9 mouse cellular contexts compared by ENCODE assay signal in genomic region chr15:78787287-78787856, GRCm38 (mm10). TPM values are rescaled to one million over a fixed set of nuclear protein-coding genes. Genes with fewer than 3 reads are reported as not detected.
DNase-seq lines count a peak whose midpoint lies in the region; ATAC-seq lines count a peak whose summit lies in the region.
"Had no signal": no experiment of that assay in that cellular context is flagged by ENCODE, and none has a peak within 500 bp of the region (broad histone marks: within the 10 kb centered on the region; RNA-seq: fewer than 3 reads in every experiment).

No protein-coding gene starts in this region.

- H3K27me3 ChIP-seq in forebrain, embryonic 13.5 days, result no peaks in the 10 kb centered on the region
- no peaks in the 10 kb centered on the region; the same call in 1 of the 2 replicates for H3K27me3 ChIP-seq in forebrain, embryonic 12.5 days
- peaks cover 5% of the 10 kb centered on the region; the same call in 1 of the 2 replicates for H3K27me3 ChIP-seq in midbrain, embryonic 10.5 days (ENCODE audit: low read depth, poor library complexity, severe bottlenecking)
- no peaks in the 10 kb centered on the region; the same call in none of the 2 replicates for H3K27me3 ChIP-seq in midbrain, embryonic 13.5 days
- H3K27me3 ChIP-seq in stomach, embryonic 15.5 days (replicated peaks), result no peaks in the 10 kb centered on the region

- no peak overlapping the region for H3K9ac ChIP-seq in forebrain, embryonic 13.5 days
- H3K9ac ChIP-seq in forebrain, embryonic 12.5 days, result no peak overlapping the region
- no peak overlapping the region for H3K9ac ChIP-seq in midbrain, embryonic 13.5 days (replicated peaks)
- H3K9ac ChIP-seq in stomach, embryonic 15.5 days, result no peak overlapping the region

- DNase-seq in midbrain, embryonic 10.5 days (ENCODE audit: low spot score), result no peak
- peak; percentile 49 to 71 for DNase-seq in kidney, adult 8-10 months
- no peak for DNase-seq in c-Kit-positive CD71-positive TER-119-positive erythroid progenitor cells, embryonic 14.5 days (ENCODE audit: low spot score)
- DNase-seq: cerebellum, adult 2 months had no signal

- no peak for ATAC-seq in forebrain, embryonic 13.5 days
- ATAC-seq in forebrain, embryonic 12.5 days (ENCODE audit: low FRiP score), result no peak
- ATAC-seq in midbrain, embryonic 13.5 days, result no peak
- ATAC-seq in stomach, embryonic 15.5 days (ENCODE audit: insufficient read depth, low FRiP score, low read depth), result no peak
- ATAC-seq in megakaryocyte-erythroid progenitor cell, adult 5-6 weeks (replicated peaks; ENCODE audit: low FRiP score, low TSS enrichment, poor library complexity, severe bottlenecking), result no peak

- no peaks in the 10 kb centered on the region for H3K9me3 ChIP-seq in forebrain, embryonic 13.5 days (replicated peaks)
- H3K9me3 ChIP-seq in forebrain, embryonic 12.5 days, result no peaks in the 10 kb centered on the region
- no peaks in the 10 kb centered on the region for H3K9me3 ChIP-seq in midbrain, embryonic 10.5 days (replicated peaks)
- no peaks in the 10 kb centered on the region for H3K9me3 ChIP-seq in midbrain, embryonic 13.5 days
- H3K9me3 ChIP-seq in stomach, embryonic 15.5 days, result no peaks in the 10 kb centered on the region

- peak overlapping the region; percentile 16; the same call in 1 of the 2 replicates for H3K27ac ChIP-seq in forebrain, embryonic 13.5 days
- no peak overlapping the region for H3K27ac ChIP-seq in forebrain, embryonic 12.5 days
- H3K27ac ChIP-seq in midbrain, embryonic 10.5 days (replicated peaks), result peak overlapping the region; percentile 64
- no peak overlapping the region for H3K27ac ChIP-seq in midbrain, embryonic 13.5 days
- peak overlapping the region; percentile 48 for H3K27ac ChIP-seq in stomach, embryonic 15.5 days

- no peak overlapping the region for H3K4me3 ChIP-seq in forebrain, embryonic 13.5 days
- H3K4me3 ChIP-seq in forebrain, embryonic 12.5 days (replicated peaks), result no peak overlapping the region
- no peak overlapping the region for H3K4me3 ChIP-seq in midbrain, embryonic 10.5 days
- H3K4me3 ChIP-seq in midbrain, embryonic 13.5 days (replicated peaks), result no peak overlapping the region
- H3K4me3 ChIP-seq in stomach, embryonic 15.5 days (replicated peaks), result no peak overlapping the region

- no peaks in the 10 kb centered on the region for H3K36me3 ChIP-seq in forebrain, embryonic 13.5 days (ENCODE audit: poor library complexity, severe bottlenecking)
- no peaks in the 10 kb centered on the region for H3K36me3 ChIP-seq in forebrain, embryonic 12.5 days (replicated peaks)
- H3K36me3 ChIP-seq in midbrain, embryonic 10.5 days, result no peaks in the 10 kb centered on the region
- H3K36me3 ChIP-seq in midbrain, embryonic 13.5 days, result no peaks in the 10 kb centered on the region
- H3K36me3 ChIP-seq in stomach, embryonic 15.5 days, result no peaks in the 10 kb centered on the region

- no peak overlapping the region for H3K4me2 ChIP-seq in forebrain, embryonic 13.5 days
- H3K4me2 ChIP-seq in forebrain, embryonic 12.5 days, result no peak overlapping the region
- H3K4me2 ChIP-seq in midbrain, embryonic 13.5 days (replicated peaks), result no peak overlapping the region
- H3K4me2 ChIP-seq in stomach, embryonic 15.5 days, result no peak overlapping the region

- 79% methylated on average over 9 of the region's 9 CpGs for WGBS in forebrain, embryonic 13.5 days
- WGBS in forebrain, embryonic 12.5 days, result 74% methylated on average over 9 of the region's 9 CpGs
- WGBS in midbrain, embryonic 10.5 days, result 75% methylated on average over 9 of the region's 9 CpGs
- 73% methylated on average over 9 of the region's 9 CpGs for WGBS in midbrain, embryonic 13.5 days
- 51% methylated on average over 9 of the region's 9 CpGs for WGBS in stomach, embryonic 15.5 days

- H3K4me1 ChIP-seq in forebrain, embryonic 13.5 days, result peaks cover 8% of the 10 kb centered on the region
- peaks cover 16% of the 10 kb centered on the region; the same call in 1 of the 2 replicates for H3K4me1 ChIP-seq in forebrain, embryonic 12.5 days
- H3K4me1 ChIP-seq in midbrain, embryonic 10.5 days, result peaks cover 47% of the 10 kb centered on the region
- H3K4me1 ChIP-seq in midbrain, embryonic 13.5 days (replicated peaks), result peaks cover 7% of the 10 kb centered on the region; the same call in 1 of the 2 replicates
- peaks cover 30% of the 10 kb centered on the region for H3K4me1 ChIP-seq in stomach, embryonic 15.5 days

RNA-seq across cellular contexts. Expression of gene Mfng, which starts 14.1 kb away (rescaled TPM):
- polyA plus RNA-seq in forebrain, embryonic 13.5 days (2015; fragmentation: Nextera tagmentation; extraction: Ambion mirVana), result 136 and 138 TPM in 2 replicates
- 137 and 147 TPM in 2 replicates for polyA plus RNA-seq in forebrain, embryonic 12.5 days (2016; fragmentation: Nextera tagmentation; extraction: Ambion mirVana)
- 81.5 and 121 TPM in 2 replicates for polyA plus RNA-seq in midbrain, embryonic 10.5 days (2016; fragmentation: Nextera tagmentation; extraction: Ambion mirVana)
- 83.0 and 93.7 TPM in 2 replicates for polyA plus RNA-seq in midbrain, embryonic 13.5 days (2015; fragmentation: Nextera tagmentation; extraction: Ambion mirVana)
- polyA plus RNA-seq in stomach, embryonic 15.5 days (2015; fragmentation: Nextera tagmentation; extraction: Ambion mirVana), result 18.0 and 21.1 TPM in 2 replicates
- 15.0 and 21.8 TPM in 2 replicates for total RNA-seq in megakaryocyte-erythroid progenitor cell, adult 5-6 weeks (2014; fragmentation: Nextera tagmentation)
- total RNA-seq in megakaryocyte-erythroid progenitor cell, adult 5-6 weeks (2017), result 4.6 and 5.1 TPM in 2 replicates

RNA-seq across cellular contexts. Expression of gene Card10, which starts 15.5 kb away (rescaled TPM):
- polyA plus RNA-seq in forebrain, embryonic 13.5 days (2015; fragmentation: Nextera tagmentation; extraction: Ambion mirVana), result 0.92 and 0.93 TPM in 2 replicates
- polyA plus RNA-seq in forebrain, embryonic 12.5 days (2016; fragmentation: Nextera tagmentation; extraction: Ambion mirVana), result 2.0 and 2.1 TPM in 2 replicates
- 2.6 TPM in 2 replicates for polyA plus RNA-seq in midbrain, embryonic 10.5 days (2016; fragmentation: Nextera tagmentation; extraction: Ambion mirVana)
- 1.0 and 1.2 TPM in 2 replicates for polyA plus RNA-seq in midbrain, embryonic 13.5 days (2015; fragmentation: Nextera tagmentation; extraction: Ambion mirVana)
- polyA plus RNA-seq in stomach, embryonic 15.5 days (2015; fragmentation: Nextera tagmentation; extraction: Ambion mirVana), result 6.6 and 7.6 TPM in 2 replicates
- 0.42 TPM in 1 of 2 replicates, not detected in the other for total RNA-seq in megakaryocyte-erythroid progenitor cell, adult 5-6 weeks (2014; fragmentation: Nextera tagmentation)
- not detected in 2 replicates for total RNA-seq in megakaryocyte-erythroid progenitor cell, adult 5-6 weeks (2017)

RNA-seq across cellular contexts. Expression of gene Cdc42ep1, which starts 55.1 kb away (rescaled TPM):
- 5.0 and 5.5 TPM in 2 replicates for polyA plus RNA-seq in forebrain, embryonic 13.5 days (2015; fragmentation: Nextera tagmentation; extraction: Ambion mirVana)
- 7.7 and 8.4 TPM in 2 replicates for polyA plus RNA-seq in forebrain, embryonic 12.5 days (2016; fragmentation: Nextera tagmentation; extraction: Ambion mirVana)
- 12.9 and 14.3 TPM in 2 replicates for polyA plus RNA-seq in midbrain, embryonic 10.5 days (2016; fragmentation: Nextera tagmentation; extraction: Ambion mirVana)
- 7.0 and 8.5 TPM in 2 replicates for polyA plus RNA-seq in midbrain, embryonic 13.5 days (2015; fragmentation: Nextera tagmentation; extraction: Ambion mirVana)
- 54.1 and 62.1 TPM in 2 replicates for polyA plus RNA-seq in stomach, embryonic 15.5 days (2015; fragmentation: Nextera tagmentation; extraction: Ambion mirVana)
- 0.77 TPM in 1 of 2 replicates, not detected in the other for total RNA-seq in megakaryocyte-erythroid progenitor cell, adult 5-6 weeks (2014; fragmentation: Nextera tagmentation)
- total RNA-seq in megakaryocyte-erythroid progenitor cell, adult 5-6 weeks (2017), result not detected in 2 replicates

Comparison
In these comparisons a context has a peak if more than half of its experiments do, and no peak if none do; other contexts are left out.
1. H3K27ac ChIP-seq: peak in forebrain, embryonic 13.5 days (single experiment), midbrain, embryonic 10.5 days (single experiment) and stomach, embryonic 15.5 days (single experiment); none in forebrain, embryonic 12.5 days (single experiment) and midbrain, embryonic 13.5 days (single experiment).
2. DNase-seq: peak in kidney, adult 8-10 months (2 of 2); none in midbrain, embryonic 10.5 days (single experiment) and c-Kit-positive CD71-positive TER-119-positive erythroid progenitor cells, embryonic 14.5 days (single experiment).